Mouse (Mus musculus) left cerebral cortex, adult 2 months (tissue): ENCODE measurements at regions not wholly inside any gene's neighbourhood (a gene's known extent, or its start where the extent isn't known, plus 50 kb on each side); places are given as distances from the start of the nearest gene placed in this dataset.
A peak's percentile ranks its signal among the peaks of the same experiment; 100 is the strongest.

Experiments used
- DNase-seq, 2 experiments: peaks; one replicate each; pipeline ENCODE4 v3.0.0; 2021 to 2022; ENCODE audit warnings: low spot score in 2 of 2, mixed read lengths in 1 of 2; ENCODE audit errors: extremely low spot score in 1 of 2
- H3K27ac ChIP-seq: fragments of 200-600 bp; 2 replicates; pipeline ENCODE4 v1.8.1; 2022
- H3K4me3 ChIP-seq: fragments of 200-600 bp; 2 replicates; pipeline ENCODE4 v1.8.1; 2022
- CTCF ChIP-seq: fragments of 200-600 bp; IDR thresholded peaks from 2 replicates; pipeline ENCODE4 v1.8.1; 2022; ENCODE audit warnings: antibody characterized with exemption, mild to moderate bottlenecking, moderate library complexity
- intact Hi-C: fragments of 180-260 bp; cut with DNase I; formaldehyde crosslinking; loops from one replicate; pipeline ENCODE4 v1.15.1; 2025

DNA sequence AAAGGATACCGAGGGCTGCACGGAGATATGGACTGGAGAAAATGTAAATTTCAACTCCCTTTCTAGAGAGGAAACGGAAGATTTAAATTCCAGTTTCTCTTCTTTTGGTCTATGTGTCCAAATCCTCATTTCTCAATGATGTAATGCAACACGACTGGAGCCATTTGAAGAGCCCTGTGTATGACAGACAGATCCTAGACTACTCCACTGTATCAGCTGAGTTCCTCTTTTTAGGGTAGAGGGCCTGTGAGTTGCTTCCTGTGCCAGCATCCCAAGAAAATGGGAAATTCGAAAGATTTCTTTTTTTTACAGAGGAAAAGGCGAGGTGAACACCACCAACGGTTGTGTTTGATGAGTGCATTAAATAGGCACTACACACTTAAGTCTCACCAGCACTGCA lies 581.8 kb downstream of the Ptprc start:
- no peak for DNase-seq
- H3K27ac ChIP-seq, result no peak overlapping the region
- no peak for TF ChIP-seq CTCF
- H3K4me3 ChIP-seq, result no peak overlapping the region
- intact Hi-C loops, result no loop called here

DNA sequence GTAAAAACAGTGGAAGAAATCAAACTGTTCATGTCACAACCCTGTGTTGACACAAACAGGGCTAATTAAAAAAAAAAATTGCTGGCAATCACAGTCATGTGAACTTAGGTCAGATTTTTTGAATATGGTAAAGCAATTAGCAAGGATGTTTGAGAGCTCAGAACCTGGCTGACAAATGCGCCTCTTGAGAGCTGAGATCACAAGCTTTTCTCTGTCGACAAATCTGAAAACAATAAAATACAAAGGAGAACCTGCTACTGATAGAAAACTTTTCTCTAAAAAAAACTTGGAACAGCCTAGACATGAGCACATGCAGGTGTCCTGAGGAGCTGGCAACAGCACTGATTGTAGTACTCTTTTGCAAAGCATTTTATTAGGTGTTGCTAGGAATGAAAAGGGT lies 583.6 kb downstream of the Ptprc start:
- TF ChIP-seq CTCF, result no peak
- intact Hi-C loops, result no loop called here

DNA sequence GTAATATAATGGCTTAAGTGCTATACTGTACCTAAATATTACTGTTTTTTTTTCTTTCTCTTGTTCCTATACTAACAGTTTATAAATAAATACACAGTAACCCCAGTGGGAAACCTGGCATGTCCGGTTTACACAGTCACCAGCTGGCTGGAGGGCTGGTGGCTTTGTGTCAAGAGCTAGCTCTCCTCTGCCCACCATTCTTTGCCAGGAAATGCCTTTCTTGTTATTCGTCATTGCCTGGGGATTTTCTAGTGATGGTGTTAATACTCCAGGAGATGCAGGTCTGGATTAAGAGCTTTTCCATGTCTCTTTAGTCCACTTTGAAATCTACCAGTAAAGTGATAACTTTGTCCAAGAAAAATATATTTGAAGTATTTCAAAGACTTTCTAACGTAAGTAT lies 584.2 kb downstream of the Ptprc start:
- no peak for DNase-seq
- TF ChIP-seq CTCF, result no peak
- Histone ChIP-seq H3K4me3 (no peak overlapping the region), H3K27ac (no peak overlapping the region)
- intact Hi-C loops, result no loop called here

More for the DNA sequence above, 583.6 kb downstream of the Ptprc start:
- DNase-seq, result no peak
- Histone ChIP-seq H3K4me3 (no peak overlapping the region), H3K27ac (no peak overlapping the region)

DNA sequence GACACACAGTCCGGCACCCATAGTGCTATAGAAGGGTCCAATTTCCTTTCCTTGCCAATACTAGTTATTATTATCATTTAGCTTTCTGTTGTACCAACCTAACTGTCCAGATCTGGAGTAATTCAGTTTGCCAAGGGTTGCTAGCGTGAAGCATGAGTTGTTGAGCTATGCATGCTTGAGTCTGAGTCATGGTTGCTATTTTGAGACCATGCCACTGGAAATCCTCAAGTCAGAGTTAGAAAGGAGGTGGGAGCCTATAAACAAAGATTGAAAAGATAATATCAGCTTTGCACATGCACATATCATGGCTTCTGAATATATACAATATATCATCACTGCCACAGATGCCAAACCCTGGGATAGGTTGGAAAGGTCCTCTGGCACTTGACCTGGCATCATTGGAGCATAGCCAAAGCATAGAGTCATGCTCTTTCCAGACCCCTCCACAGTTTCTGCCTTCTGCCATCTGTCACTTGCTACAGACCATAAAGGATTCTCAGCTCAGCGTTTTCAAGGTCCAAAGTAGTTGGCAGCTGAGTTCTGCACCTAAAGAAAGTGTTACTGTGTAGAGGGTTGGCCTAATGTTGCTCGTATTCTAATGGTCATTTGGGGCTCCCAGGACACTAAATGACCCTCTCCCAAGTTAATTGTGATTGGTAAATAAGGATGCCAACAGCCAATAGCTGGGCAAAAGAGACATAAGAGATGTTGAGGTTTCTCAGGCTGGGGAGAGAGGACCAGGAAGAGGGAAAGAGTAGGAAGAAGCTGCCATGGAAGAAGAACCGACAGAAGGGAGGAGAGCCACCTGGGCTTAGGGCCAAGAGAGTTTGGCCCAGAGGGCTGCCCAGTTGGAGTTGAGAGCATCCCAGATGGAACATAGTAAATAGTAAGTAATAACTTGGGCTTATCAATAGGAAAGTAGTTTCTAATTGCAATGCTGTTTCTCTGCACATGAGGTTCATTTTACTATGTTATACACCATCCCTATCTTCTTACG lies 586.9 kb downstream of the Ptprc start:
- no peak for TF ChIP-seq CTCF
- intact Hi-C loops, result no loop called here
- no peak for DNase-seq
- Histone ChIP-seq H3K4me3 (no peak overlapping the region), H3K27ac (no peak overlapping the region)

DNA sequence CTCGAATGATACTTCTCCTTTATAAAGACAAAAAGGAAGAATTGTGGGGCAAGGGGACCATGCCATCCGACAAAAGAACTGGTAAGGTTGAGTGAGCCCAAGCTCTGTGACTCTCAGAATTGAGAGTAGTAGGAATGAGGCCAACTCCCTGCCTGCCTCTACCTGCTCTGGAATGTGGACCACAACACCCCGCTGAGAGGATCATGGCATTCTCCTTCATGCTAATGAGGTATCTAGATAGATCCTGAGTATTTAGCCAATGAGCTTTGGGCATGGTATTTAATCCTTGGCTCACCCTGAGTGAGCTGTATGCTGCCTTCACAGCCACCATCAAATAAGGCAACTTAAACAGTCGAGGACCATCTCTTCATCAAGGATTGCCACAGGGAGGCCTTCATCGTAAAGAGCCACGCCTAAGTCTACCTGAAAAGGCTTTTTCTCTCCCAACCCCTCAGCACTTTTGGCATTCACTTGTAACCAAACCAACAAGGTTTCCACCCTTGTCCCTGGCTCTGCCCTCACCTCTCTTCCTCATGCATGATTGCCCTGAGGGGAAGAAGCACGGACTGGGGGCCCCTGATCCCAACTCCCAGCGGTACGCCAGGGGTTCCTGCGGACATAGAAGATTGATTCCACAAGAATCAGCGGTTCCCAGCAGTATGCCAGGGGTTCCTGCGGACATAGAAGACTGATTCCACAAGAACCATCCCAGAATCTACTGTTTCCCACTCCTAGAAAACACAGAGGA lies 587.9 kb downstream of the Ptprc start:
- intact Hi-C loops, result no loop called here
- Histone ChIP-seq H3K27ac (no peak overlapping the region), H3K4me3 (no peak overlapping the region)
- DNase-seq, result no peak
- TF ChIP-seq CTCF, result no peak

DNA sequence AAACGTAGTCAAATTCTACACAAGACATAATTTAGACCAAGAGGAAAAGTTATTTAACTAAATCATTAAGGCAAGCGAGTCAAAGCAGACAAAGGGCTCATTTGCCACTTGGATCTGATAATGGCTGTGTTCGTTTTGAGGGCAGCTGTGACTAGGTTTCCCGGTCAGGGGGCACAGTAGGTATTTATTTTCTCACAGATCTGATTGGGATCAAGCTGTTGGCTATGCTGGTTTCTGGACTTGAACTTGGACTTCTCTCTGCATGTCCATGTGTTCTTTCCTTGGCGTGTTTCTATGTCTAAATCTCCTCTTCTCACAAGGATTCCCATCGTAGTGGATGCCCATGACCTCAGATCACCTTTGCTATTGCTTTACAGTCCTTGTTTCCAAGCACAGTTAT lies 590.8 kb downstream of the Ptprc start:
- no peak for TF ChIP-seq CTCF
- Histone ChIP-seq H3K4me3 (no peak overlapping the region), H3K27ac (no peak overlapping the region)
- DNase-seq, result no peak
- intact Hi-C loops, result no loop called here

DNA sequence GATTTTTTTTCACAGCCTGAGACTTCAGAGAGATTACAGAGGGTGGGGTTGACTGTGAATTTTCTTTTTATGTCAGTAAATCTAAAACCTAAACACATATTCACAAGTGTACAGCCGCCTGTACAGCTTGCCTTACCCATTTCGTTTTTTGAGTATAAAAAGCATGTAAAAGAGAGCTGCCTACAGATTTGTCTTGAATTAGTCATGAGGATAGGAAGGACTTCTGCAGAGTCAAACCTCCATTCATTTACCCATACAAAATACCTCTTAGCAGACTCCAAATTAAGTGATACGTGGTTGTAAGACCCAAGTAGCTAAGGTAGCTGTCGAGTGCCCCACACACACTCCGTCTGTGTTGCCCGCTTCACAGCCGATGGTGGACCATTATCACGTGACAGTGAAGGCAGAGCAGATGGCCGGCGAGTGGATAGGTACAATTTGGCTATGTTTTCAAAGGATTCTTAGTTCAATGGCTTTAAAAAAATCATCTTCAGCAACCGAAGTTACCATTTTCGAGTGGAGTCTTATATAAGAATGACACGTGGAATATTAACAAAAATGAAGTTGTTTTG lies 591.3 kb downstream of the Ptprc start:
- DNase-seq, result peak in 1 of 2 experiments; percentile 23
- TF ChIP-seq CTCF, result no peak
- intact Hi-C loops, result no loop called here
- Histone ChIP-seq H3K4me3 (no peak overlapping the region), H3K27ac (no peak overlapping the region)

DNA sequence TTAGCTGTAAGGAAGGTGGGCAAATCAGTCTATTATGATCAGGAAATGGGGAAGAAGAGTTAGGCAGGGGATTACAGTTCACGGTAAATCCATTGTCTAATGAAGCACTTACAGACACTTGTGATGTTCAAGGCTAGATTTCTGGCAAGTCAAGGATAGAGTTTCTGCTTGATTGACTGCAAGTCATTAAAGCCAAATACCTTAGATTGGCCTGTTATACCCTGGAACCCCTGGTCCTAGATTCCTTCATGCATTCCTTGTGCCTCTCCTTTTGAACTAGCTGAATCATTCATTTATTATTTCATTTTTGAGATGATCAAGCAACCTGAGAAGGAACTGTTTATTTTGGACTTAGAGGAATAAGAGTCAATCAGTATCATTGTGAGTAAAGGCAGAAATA lies 597.9 kb downstream of the Ptprc start:
- no peak for TF ChIP-seq CTCF
- intact Hi-C loops, result no loop called here

DNA sequence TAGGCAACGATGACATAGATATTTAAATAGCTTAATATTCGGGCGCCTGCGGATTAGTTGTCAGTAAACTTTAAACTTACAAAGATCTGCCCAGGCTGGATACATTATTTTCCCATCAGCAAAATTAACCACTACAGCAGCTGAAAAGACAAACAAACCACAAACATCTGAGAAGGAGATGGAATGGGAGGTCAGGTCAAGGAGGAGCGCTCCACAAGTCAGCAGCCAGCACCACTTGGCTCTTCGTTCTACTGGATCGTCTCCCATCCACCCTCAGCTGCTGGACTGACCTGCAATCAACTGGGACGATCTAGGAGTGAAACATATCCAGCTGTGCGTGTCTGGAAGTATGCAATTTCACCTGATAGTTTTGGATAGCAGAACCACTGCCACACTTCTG lies 599.3 kb downstream of the Ptprc start:
- DNase-seq, result no peak
- Histone ChIP-seq H3K27ac (no peak overlapping the region), H3K4me3 (no peak overlapping the region)
- TF ChIP-seq CTCF, result no peak
- intact Hi-C loops, result no loop called here

More for the DNA sequence above, 597.9 kb downstream of the Ptprc start:
- no peak for DNase-seq
- Histone ChIP-seq H3K27ac (no peak overlapping the region), H3K4me3 (no peak overlapping the region)

DNA sequence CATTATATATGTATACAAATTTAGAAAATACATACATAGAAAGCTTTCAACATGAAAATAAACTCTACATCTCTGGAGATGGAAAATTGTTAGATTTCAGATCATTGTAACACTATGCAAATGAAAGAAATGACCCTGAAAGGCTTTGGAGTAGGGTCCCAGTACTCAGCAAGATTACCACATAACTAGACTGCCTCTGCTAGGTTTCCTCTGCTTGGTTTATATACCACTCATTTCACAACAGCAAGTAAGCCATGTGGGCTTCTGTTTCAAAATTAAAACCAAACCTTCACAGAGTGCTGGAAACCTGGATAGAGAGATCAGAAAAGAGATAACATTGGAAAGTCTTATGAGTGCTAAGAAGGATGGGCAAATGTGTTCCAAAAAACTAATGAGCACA lies 600.1 kb downstream of the Ptprc start:
- intact Hi-C loops, result no loop called here
- Histone ChIP-seq H3K4me3 (no peak overlapping the region), H3K27ac (no peak overlapping the region)
- no peak for DNase-seq
- TF ChIP-seq CTCF, result no peak

DNA sequence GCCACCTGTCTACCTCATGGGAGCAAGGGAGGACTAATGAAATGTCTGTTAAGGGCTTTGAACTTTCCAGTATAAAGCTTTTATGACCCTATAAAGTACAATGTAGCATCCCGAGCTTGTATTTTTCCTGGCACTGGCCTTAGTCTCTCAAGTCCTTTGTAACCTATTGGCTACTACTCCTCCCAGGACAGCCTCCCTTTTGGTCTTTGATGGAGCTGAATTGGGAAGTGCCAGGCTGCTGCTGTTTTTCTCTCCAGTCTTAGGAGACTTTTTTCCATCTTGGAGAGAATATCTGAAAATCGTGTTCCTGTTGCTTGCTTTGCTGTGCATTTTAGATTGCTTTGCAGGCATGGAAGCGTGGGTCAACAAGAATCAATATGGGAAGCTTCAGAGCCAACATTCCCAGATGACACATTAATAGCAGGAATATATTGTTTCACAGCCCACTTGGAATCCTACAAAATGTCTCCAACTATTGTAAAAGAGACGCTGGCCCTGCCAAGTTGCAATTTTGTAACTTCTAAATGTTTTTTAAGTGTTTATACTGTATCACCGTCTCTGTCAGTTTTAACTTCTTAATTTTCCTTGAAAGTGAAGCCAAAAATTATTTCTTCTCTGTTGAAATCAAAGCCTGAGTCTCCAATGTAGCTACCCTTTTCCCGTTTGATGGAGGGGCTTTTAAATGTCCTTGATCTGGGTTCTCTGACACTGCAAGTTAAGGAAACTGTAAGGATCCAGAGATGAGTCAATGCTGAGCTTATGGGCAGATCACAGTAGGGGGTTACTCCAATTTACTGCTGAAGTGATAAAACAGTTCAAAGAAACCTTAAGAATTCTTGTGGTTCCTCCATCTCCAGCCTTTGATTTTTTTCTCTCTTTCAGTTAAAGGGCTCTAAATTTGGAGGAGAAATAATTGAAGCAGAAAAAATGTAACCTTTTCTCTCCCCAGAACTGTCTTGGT lies 603.3 kb downstream of the Ptprc start:
- Histone ChIP-seq H3K4me3 (no peak overlapping the region), H3K27ac (no peak overlapping the region)
- TF ChIP-seq CTCF, result no peak
- DNase-seq, result no peak
- intact Hi-C loops, result no loop called here
